Mouse (Mus musculus): ENCODE measurements at regions not wholly inside any gene's neighbourhood (a gene's known extent, or its start where the extent isn't known, plus 50 kb on each side); places are given as distances from the start of the nearest gene placed in this dataset.
"Not testable (repeated sequence)": the region's sequence is repeated elsewhere in the genome, so short reads cannot be mapped to it uniquely, and the experiment has no call there.

- H3K4me2 ChIP-seq (replicated peaks): no peak overlapping the region
- no peak overlapping the region for H3K27ac ChIP-seq
- no peaks in the 10 kb centered on the region for H3K36me3 ChIP-seq (replicated peaks; ENCODE audit: control insufficient read depth, insufficient read depth)
- no peak overlapping the region for H3K9ac ChIP-seq
- no peaks in the 10 kb centered on the region for H3K4me1 ChIP-seq (replicated peaks; ENCODE audit: control insufficient read depth, insufficient read depth, low read length)
- H3K27me3 ChIP-seq (ENCODE audit: control insufficient read depth, insufficient read depth, low read length): no peaks in the 10 kb centered on the region
- no peak for DNase-seq (ENCODE audit: low spot score)
- H3K4me3 ChIP-seq (replicated peaks; ENCODE audit: low read length): no peak overlapping the region
- ATAC-seq (ENCODE audit: low FRiP score): no peak
- no peaks in the 10 kb centered on the region for H3K9me3 ChIP-seq (ENCODE audit: control insufficient read depth, low read length)
Observed at GRCm38 (mm10) chr4:67224533-67224932, 397.1 kb downstream of the Tlr4 start.

GRCm38 (mm10) chr4:67229214-67229613 lies 401.8 kb downstream of the Tlr4 start:
- no peaks in the 10 kb centered on the region for H3K36me3 ChIP-seq (replicated peaks; ENCODE audit: control insufficient read depth, insufficient read depth)
- no peak overlapping the region for H3K27ac ChIP-seq
- WGBS: 68% methylated on average over 3 of the region's 3 CpGs
- ATAC-seq (ENCODE audit: low FRiP score) (no peak), DNase-seq (ENCODE audit: low spot score) (no peak)
- no peak overlapping the region for H3K9ac ChIP-seq
- no peak overlapping the region for H3K4me3 ChIP-seq (replicated peaks; ENCODE audit: low read length)
- H3K4me2 ChIP-seq (replicated peaks): no peak overlapping the region
- no peaks in the 10 kb centered on the region for H3K9me3 ChIP-seq (ENCODE audit: control insufficient read depth, low read length)
- no peaks in the 10 kb centered on the region for H3K27me3 ChIP-seq (ENCODE audit: control insufficient read depth, insufficient read depth, low read length)
- H3K4me1 ChIP-seq (replicated peaks; ENCODE audit: control insufficient read depth, insufficient read depth, low read length): no peaks in the 10 kb centered on the region

- no peak overlapping the region for H3K4me2 ChIP-seq (replicated peaks)
- 80% methylated on average over 4 of the region's 4 CpGs for WGBS
- H3K36me3 ChIP-seq (replicated peaks; ENCODE audit: control insufficient read depth, insufficient read depth): no peaks in the 10 kb centered on the region
- ATAC-seq (ENCODE audit: low FRiP score): no peak
- no peak overlapping the region for H3K4me3 ChIP-seq (replicated peaks; ENCODE audit: low read length)
- no peaks in the 10 kb centered on the region for H3K4me1 ChIP-seq (replicated peaks; ENCODE audit: control insufficient read depth, insufficient read depth, low read length)
- no peak for DNase-seq (ENCODE audit: low spot score)
- no peaks in the 10 kb centered on the region for H3K27me3 ChIP-seq (ENCODE audit: control insufficient read depth, insufficient read depth, low read length)
- H3K9me3 ChIP-seq (ENCODE audit: control insufficient read depth, low read length): no peaks in the 10 kb centered on the region
- H3K9ac ChIP-seq: no peak overlapping the region
- H3K27ac ChIP-seq: no peak overlapping the region
Observed at GRCm38 (mm10) chr4:67273553-67273952, 446.2 kb downstream of the Tlr4 start.

GRCm38 (mm10) chr4:67301020-67301419 lies 473.6 kb downstream of the Tlr4 start:
- no peak overlapping the region for H3K4me2 ChIP-seq (replicated peaks)
- peaks cover 7% of the 10 kb centered on the region; the same call in 1 of the 2 replicates for H3K4me1 ChIP-seq (replicated peaks; ENCODE audit: control insufficient read depth, insufficient read depth, low read length)
- WGBS: 58% methylated on average over 6 of the region's 6 CpGs
- H3K27ac ChIP-seq: no peak overlapping the region
- no peaks in the 10 kb centered on the region for H3K36me3 ChIP-seq (replicated peaks; ENCODE audit: control insufficient read depth, insufficient read depth)
- H3K9ac ChIP-seq: no peak overlapping the region
- ATAC-seq (ENCODE audit: low FRiP score) (0 out of 2 replicates have a peak, but pooled peaks have one; percentile 17), DNase-seq (ENCODE audit: low spot score) (no peak)
- no peaks in the 10 kb centered on the region for H3K27me3 ChIP-seq (ENCODE audit: control insufficient read depth, insufficient read depth, low read length)
- no peak overlapping the region for H3K4me3 ChIP-seq (replicated peaks; ENCODE audit: low read length)
- no peaks in the 10 kb centered on the region for H3K9me3 ChIP-seq (ENCODE audit: control insufficient read depth, low read length)

- no peaks in the 10 kb centered on the region for H3K9me3 ChIP-seq (ENCODE audit: control insufficient read depth, low read length)
- 69% methylated on average over 2 of the region's 2 CpGs for WGBS
- DNase-seq (ENCODE audit: low spot score) (no peak), ATAC-seq (ENCODE audit: low FRiP score) (no peak)
- H3K4me1 ChIP-seq (replicated peaks; ENCODE audit: control insufficient read depth, insufficient read depth, low read length): peaks cover 7% of the 10 kb centered on the region; the same call in 1 of the 2 replicates
- no peak overlapping the region for H3K4me3 ChIP-seq (replicated peaks; ENCODE audit: low read length)
- H3K36me3 ChIP-seq (replicated peaks; ENCODE audit: control insufficient read depth, insufficient read depth): no peaks in the 10 kb centered on the region
- H3K27me3 ChIP-seq (ENCODE audit: control insufficient read depth, insufficient read depth, low read length): no peaks in the 10 kb centered on the region
- H3K9ac ChIP-seq: no peak overlapping the region
- no peak overlapping the region for H3K27ac ChIP-seq
- H3K4me2 ChIP-seq (replicated peaks): no peak overlapping the region
Observed at GRCm38 (mm10) chr4:67301740-67302139, 474.4 kb downstream of the Tlr4 start.

GRCm38 (mm10) chr4:67320098-67320497 lies 492.7 kb downstream of the Tlr4 start:
- H3K27ac ChIP-seq; DNase-seq (ENCODE audit: low spot score): not testable (repeated sequence)

More at GRCm38 (mm10) chr4:67320098-67320497, 492.7 kb downstream of the Tlr4 start:
- H3K4me3 ChIP-seq (replicated peaks; ENCODE audit: low read length); H3K9me3 ChIP-seq (ENCODE audit: control insufficient read depth, low read length); H3K36me3 ChIP-seq (replicated peaks; ENCODE audit: control insufficient read depth, insufficient read depth); ATAC-seq (ENCODE audit: low FRiP score); H3K9ac ChIP-seq; H3K4me1 ChIP-seq (replicated peaks; ENCODE audit: control insufficient read depth, insufficient read depth, low read length); H3K4me2 ChIP-seq (replicated peaks); H3K27me3 ChIP-seq (ENCODE audit: control insufficient read depth, insufficient read depth, low read length): not testable (repeated sequence)

Measured in hindbrain, embryonic 14.5 days (tissue).